Mouse (Mus musculus): ENCODE measurements at regions not wholly inside any gene's neighbourhood (a gene's known extent, or its start where the extent isn't known, plus 50 kb on each side); places are given as distances from the start of the nearest gene placed in this dataset.
A peak's percentile ranks its signal among the peaks of the same experiment; 100 is the strongest.

GRCm38 (mm10) chr14:76746282-76746681, 189.6 kb upstream of the Serp2 start:
- TF ChIP-seq CHD2 (IDR thresholded peaks at IDR 0.05; ENCODE audit: low read depth, low read length): no peak
- TF ChIP-seq MAFK (IDR thresholded peaks at IDR 0.05; ENCODE audit: insufficient read depth, low read depth, low read length): no peak
- TF ChIP-seq HCFC1 (IDR thresholded peaks at IDR 0.05; ENCODE audit: borderline replicate concordance, insufficient read depth, low read length): no peak
- no peak for TF ChIP-seq ZNF384 (IDR thresholded peaks at IDR 0.05; ENCODE audit: low read depth, low read length)
- TF ChIP-seq ZC3H11A (IDR thresholded peaks at IDR 0.05; ENCODE audit: borderline replicate concordance, low read depth, low read length): no peak
- DNase-seq (ENCODE audit: low read depth, low spot score): no peak
- no peak overlapping the region for H3K9ac ChIP-seq (ENCODE audit: insufficient read depth, low read depth, low read length, poor library complexity, severe bottlenecking)

GRCm38 (mm10) chr14:76744674-76745433, 188.2 kb upstream of the Serp2 start:
- no peak for DNase-seq (ENCODE audit: low read depth, low spot score)

More at GRCm38 (mm10) chr14:76746282-76746681, 189.6 kb upstream of the Serp2 start:
- Histone ChIP-seq H3K4me1 (ENCODE audit: control insufficient read depth in 2 of 2, insufficient read depth in 2 of 2, low read length in 2 of 2, poor library complexity in 1 of 2) (no peaks in the 10 kb centered on the region), H3K9me3 (ENCODE audit: control insufficient read depth, insufficient read depth, low read depth, low read length) (no peaks in the 10 kb centered on the region), H3K36me3 (ENCODE audit: control insufficient read depth, insufficient read depth, low read length, poor library complexity, severe bottlenecking) (no peaks in the 10 kb centered on the region), H3K4me3 (ENCODE audit: insufficient read depth in 1 of 2, low read depth in 1 of 2, low read length in 2 of 2, poor library complexity in 1 of 2, severe bottlenecking in 1 of 2) (no peak overlapping the region), H3K27ac (ENCODE audit: insufficient read depth, low read depth, low read length, poor library complexity, severe bottlenecking) (no peak overlapping the region)
- in situ Hi-C loops (cut with MboI; ENCODE audit: low sequenced_read_pairs in 2 of 2, unreplicated experiment in 2 of 2): no loop called here

DNA sequence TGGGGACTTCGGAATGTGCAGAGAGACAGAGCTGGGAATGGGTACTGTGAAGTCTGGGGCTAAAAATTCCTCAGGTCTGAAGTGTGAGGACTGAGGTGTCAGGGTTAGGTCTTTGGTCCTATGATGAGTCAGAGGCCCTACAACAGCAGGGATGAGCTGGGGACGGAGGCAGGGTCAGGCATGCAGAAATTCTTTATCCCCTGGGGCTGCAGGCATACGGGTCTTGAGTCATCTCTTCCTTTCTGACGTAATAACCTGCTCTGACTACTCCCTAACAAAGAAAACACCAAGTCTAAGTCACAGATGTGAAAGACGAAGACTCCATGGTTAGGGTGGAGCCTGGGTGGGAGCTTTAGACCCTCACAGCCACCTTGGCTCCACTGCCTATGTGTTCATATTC, 185.6 kb upstream of the Serp2 start:
- Histone ChIP-seq H3K9ac (ENCODE audit: insufficient read depth, low read depth, low read length, poor library complexity, severe bottlenecking) (no peak overlapping the region), H3K36me3 (ENCODE audit: control insufficient read depth, insufficient read depth, low read length, poor library complexity, severe bottlenecking) (no peaks in the 10 kb centered on the region), H3K4me3 (ENCODE audit: insufficient read depth in 1 of 2, low read depth in 1 of 2, low read length in 2 of 2, poor library complexity in 1 of 2, severe bottlenecking in 1 of 2) (no peak overlapping the region), H3K9me3 (ENCODE audit: control insufficient read depth, insufficient read depth, low read depth, low read length) (no peaks in the 10 kb centered on the region), H3K27ac (ENCODE audit: insufficient read depth, low read depth, low read length, poor library complexity, severe bottlenecking) (no peak overlapping the region), H3K4me1 (ENCODE audit: control insufficient read depth in 2 of 2, insufficient read depth in 2 of 2, low read length in 2 of 2, poor library complexity in 1 of 2) (peaks cover 2% of the 10 kb centered on the region in 2 experiments; a peak in 1 of 4 replicates)
- TF ChIP-seq CHD2 (IDR thresholded peaks at IDR 0.05; ENCODE audit: low read depth, low read length) (no peak), HCFC1 (IDR thresholded peaks at IDR 0.05; ENCODE audit: borderline replicate concordance, insufficient read depth, low read length) (no peak), ZNF384 (IDR thresholded peaks at IDR 0.05; ENCODE audit: low read depth, low read length) (no peak), ZC3H11A (IDR thresholded peaks at IDR 0.05; ENCODE audit: borderline replicate concordance, low read depth, low read length) (no peak), MAFK (IDR thresholded peaks at IDR 0.05; ENCODE audit: insufficient read depth, low read depth, low read length) (no peak)
- no peak for DNase-seq (ENCODE audit: low read depth, low spot score)
- in situ Hi-C loops (cut with MboI; ENCODE audit: low sequenced_read_pairs in 2 of 2, unreplicated experiment in 2 of 2): no loop called here

More at GRCm38 (mm10) chr14:76744674-76745433, 188.2 kb upstream of the Serp2 start:
- no peak overlapping the region for H3K4me3 ChIP-seq (ENCODE audit: insufficient read depth in 1 of 2, low read depth in 1 of 2, low read length in 2 of 2, poor library complexity in 1 of 2, severe bottlenecking in 1 of 2)
- H3K36me3 ChIP-seq (ENCODE audit: control insufficient read depth, insufficient read depth, low read length, poor library complexity, severe bottlenecking): no peaks in the 10 kb centered on the region
- H3K4me1 ChIP-seq (ENCODE audit: control insufficient read depth in 2 of 2, insufficient read depth in 2 of 2, low read length in 2 of 2, poor library complexity in 1 of 2): peaks cover 0 to 1% of the 10 kb centered on the region in 2 experiments; a peak in 1 of 4 replicates
- H3K9ac ChIP-seq (ENCODE audit: insufficient read depth, low read depth, low read length, poor library complexity, severe bottlenecking): no peak overlapping the region
- H3K27ac ChIP-seq (ENCODE audit: insufficient read depth, low read depth, low read length, poor library complexity, severe bottlenecking): no peak overlapping the region
- H3K9me3 ChIP-seq (ENCODE audit: control insufficient read depth, insufficient read depth, low read depth, low read length): no peaks in the 10 kb centered on the region
- TF ChIP-seq HCFC1 (IDR thresholded peaks at IDR 0.05; ENCODE audit: borderline replicate concordance, insufficient read depth, low read length): no peak
- TF ChIP-seq ZNF384 (IDR thresholded peaks at IDR 0.05; ENCODE audit: low read depth, low read length): no peak
- TF ChIP-seq CHD2 (IDR thresholded peaks at IDR 0.05; ENCODE audit: low read depth, low read length): no peak
- TF ChIP-seq ZC3H11A (IDR thresholded peaks at IDR 0.05; ENCODE audit: borderline replicate concordance, low read depth, low read length): no peak
- no peak for TF ChIP-seq MAFK (IDR thresholded peaks at IDR 0.05; ENCODE audit: insufficient read depth, low read depth, low read length)
- in situ Hi-C loops (cut with MboI; ENCODE audit: low sequenced_read_pairs in 2 of 2, unreplicated experiment in 2 of 2): no loop called here

GRCm38 (mm10) chr14:76739836-76740597, 183.3 kb upstream of the Serp2 start:
- TF ChIP-seq ZC3H11A (IDR thresholded peaks at IDR 0.05; ENCODE audit: borderline replicate concordance, low read depth, low read length): 0 out of 2 replicates have a peak, but pooled peaks have one; percentile 31
- no peak for TF ChIP-seq MAFK (IDR thresholded peaks at IDR 0.05; ENCODE audit: insufficient read depth, low read depth, low read length)
- TF ChIP-seq CHD2 (IDR thresholded peaks at IDR 0.05; ENCODE audit: low read depth, low read length): no peak
- no peak for TF ChIP-seq ZNF384 (IDR thresholded peaks at IDR 0.05; ENCODE audit: low read depth, low read length)
- in situ Hi-C loops (cut with MboI; ENCODE audit: low sequenced_read_pairs in 2 of 2, unreplicated experiment in 2 of 2): no loop called here
- Histone ChIP-seq H3K4me3 (ENCODE audit: insufficient read depth in 1 of 2, low read depth in 1 of 2, low read length in 2 of 2, poor library complexity in 1 of 2, severe bottlenecking in 1 of 2) (0 out of 4 replicates have a peak overlapping the region, but pooled peaks of 1 of the 2 experiments have one; percentile 27), H3K4me1 (ENCODE audit: control insufficient read depth in 2 of 2, insufficient read depth in 2 of 2, low read length in 2 of 2, poor library complexity in 1 of 2) (peaks cover 2% of the 10 kb centered on the region in 2 experiments; a peak in 1 of 4 replicates), H3K9ac (ENCODE audit: insufficient read depth, low read depth, low read length, poor library complexity, severe bottlenecking) (no peak overlapping the region), H3K36me3 (ENCODE audit: control insufficient read depth, insufficient read depth, low read length, poor library complexity, severe bottlenecking) (no peaks in the 10 kb centered on the region), H3K27ac (ENCODE audit: insufficient read depth, low read depth, low read length, poor library complexity, severe bottlenecking) (no peak overlapping the region), H3K9me3 (ENCODE audit: control insufficient read depth, insufficient read depth, low read depth, low read length) (no peaks in the 10 kb centered on the region)
- peak; percentile 84 for DNase-seq (ENCODE audit: low read depth, low spot score)
